Mouse (Mus musculus): Measurements from ENCODE around the gene Mob3b. TPM values are rescaled to one million over a fixed set of nuclear protein-coding genes. Genes with fewer than 3 reads are reported as not detected.

Gene Mob3b
- polyA plus RNA-seq, 1 experiment = 4.0 TPM

DNA sequence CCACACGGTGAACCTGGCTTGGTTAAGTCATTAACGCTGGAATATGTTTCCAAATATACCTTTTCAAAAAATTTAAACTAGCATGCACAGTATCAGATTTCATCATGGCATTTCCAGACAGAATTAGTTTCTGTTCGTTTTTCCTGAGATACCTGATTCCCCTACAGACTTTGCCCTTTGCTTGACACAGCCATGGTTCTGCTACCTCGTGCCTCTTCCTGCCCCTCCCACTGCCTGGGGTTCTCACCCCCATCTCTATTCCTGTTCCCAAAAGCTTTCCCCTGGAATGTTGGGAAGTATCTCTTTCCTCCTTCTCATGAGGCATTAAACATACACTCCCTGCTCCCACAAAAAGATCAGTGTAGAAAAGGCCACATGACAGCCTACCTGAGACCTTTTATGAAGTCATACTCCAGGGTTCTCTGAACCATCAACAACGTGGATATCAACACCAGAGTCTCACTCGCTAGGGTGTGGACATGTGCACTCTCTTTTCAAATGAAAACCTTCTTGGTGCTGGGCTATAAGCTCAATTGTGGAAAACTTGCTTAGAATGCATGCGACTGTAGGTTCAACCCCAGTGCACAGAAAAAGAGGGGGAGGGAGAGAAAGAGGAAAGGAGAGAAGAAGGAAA lies 71.1 kb downstream of the Mob3b start:
- Histone ChIP-seq H3K27ac (ENCODE audit: insufficient read depth, low read length) (no peak overlapping the region), H3K4me1 (ENCODE audit: control insufficient read depth, insufficient read depth, low read length) (no peaks in the 10 kb centered on the region), H3K4me3 (ENCODE audit: insufficient read depth, low read length) (no peak overlapping the region)
- no peak for TF ChIP-seq POLR2A (IDR thresholded peaks at IDR 0.05; ENCODE audit: extremely low read depth, insufficient read depth, low read length)
- no peak for TF ChIP-seq CTCF (IDR thresholded peaks at IDR 0.05; ENCODE audit: extremely low read depth, insufficient read depth, low read length)

DNA sequence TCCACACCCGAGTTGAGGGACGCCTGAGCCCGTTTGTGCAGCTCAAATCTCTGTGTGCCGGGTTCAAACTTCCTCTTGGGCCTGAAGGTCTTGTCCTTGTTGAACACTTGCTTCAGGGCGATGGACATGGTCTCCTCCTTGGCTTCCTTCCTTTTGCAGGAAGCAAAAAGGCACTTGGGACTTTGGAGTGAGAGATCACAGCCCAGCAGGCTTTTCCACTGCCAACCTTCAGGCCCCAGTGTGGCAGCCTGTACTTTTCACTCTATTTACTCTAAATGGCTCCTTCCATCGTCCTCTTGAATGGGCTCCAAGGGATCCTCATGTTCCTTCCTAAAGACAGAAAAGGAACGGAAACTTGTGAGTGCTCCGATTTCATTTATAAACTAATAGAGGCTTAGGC lies 73.2 kb downstream of the Mob3b start:
- TF ChIP-seq CTCF (IDR thresholded peaks at IDR 0.05; ENCODE audit: extremely low read depth, insufficient read depth, low read length) = no peak
- no peak for TF ChIP-seq POLR2A (IDR thresholded peaks at IDR 0.05; ENCODE audit: extremely low read depth, insufficient read depth, low read length)
- Histone ChIP-seq H3K27ac (ENCODE audit: insufficient read depth, low read length) (no peak overlapping the region), H3K4me3 (ENCODE audit: insufficient read depth, low read length) (no peak overlapping the region), H3K4me1 (ENCODE audit: control insufficient read depth, insufficient read depth, low read length) (no peaks in the 10 kb centered on the region)

DNA sequence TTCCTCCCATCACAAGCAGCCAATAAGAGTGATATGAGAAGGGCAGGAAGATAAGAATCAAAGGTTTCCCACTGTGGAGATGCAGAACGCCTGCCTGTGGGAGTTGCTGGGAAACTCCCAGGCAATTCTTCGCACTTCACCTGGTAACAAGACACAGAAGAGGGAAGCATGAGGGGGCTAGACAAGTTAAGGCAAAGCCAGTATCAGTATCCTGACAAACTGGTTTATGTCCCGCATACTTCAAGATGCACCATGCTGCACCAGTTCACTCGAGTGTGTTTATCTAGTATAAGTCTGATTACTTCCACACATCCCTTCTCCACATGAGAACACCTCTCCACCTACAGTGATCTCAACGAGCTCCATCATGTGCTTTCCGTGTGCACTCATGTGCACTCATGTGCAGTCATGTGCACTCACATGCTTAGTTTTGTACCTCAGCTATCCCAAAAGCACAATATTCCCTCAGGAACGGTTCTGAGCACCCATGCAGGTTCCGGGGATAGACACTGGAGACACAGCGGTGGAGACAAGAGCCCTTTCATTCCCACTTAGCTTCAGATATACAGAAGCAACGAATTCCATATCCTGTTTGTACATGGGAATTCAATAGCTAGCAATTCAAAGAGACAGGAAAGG lies 74.7 kb downstream of the Mob3b start:
- no peaks in the 10 kb centered on the region for H3K4me1 ChIP-seq (ENCODE audit: control insufficient read depth, insufficient read depth, low read length)
- no peak overlapping the region for H3K4me3 ChIP-seq (ENCODE audit: insufficient read depth, low read length)
- no peak overlapping the region for H3K27ac ChIP-seq (ENCODE audit: insufficient read depth, low read length)
- TF ChIP-seq CTCF (IDR thresholded peaks at IDR 0.05; ENCODE audit: extremely low read depth, insufficient read depth, low read length) (no peak), POLR2A (IDR thresholded peaks at IDR 0.05; ENCODE audit: extremely low read depth, insufficient read depth, low read length) (no peak)

DNA sequence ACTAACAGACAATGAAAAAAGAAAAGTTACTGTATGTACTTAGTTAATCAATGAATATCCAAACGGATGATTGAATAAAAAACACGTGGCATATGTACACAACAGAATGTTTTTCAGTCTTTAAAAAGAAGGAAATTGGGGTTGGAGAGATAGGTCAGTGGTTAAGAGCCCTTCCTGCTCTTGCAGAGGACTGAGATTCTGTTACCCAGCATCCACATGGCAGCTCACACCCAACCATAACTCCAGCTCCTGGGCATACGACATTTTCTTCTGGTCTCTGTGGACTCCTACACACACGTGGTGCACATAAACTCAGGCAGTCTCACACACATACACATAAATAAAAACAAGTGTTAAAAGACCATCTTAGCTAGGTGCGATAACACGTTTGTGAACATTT lies 77.0 kb downstream of the Mob3b start:
- no peak overlapping the region for H3K27ac ChIP-seq (ENCODE audit: insufficient read depth, low read length)
- TF ChIP-seq POLR2A (IDR thresholded peaks at IDR 0.05; ENCODE audit: extremely low read depth, insufficient read depth, low read length) (no peak), CTCF (IDR thresholded peaks at IDR 0.05; ENCODE audit: extremely low read depth, insufficient read depth, low read length) (no peak)
- H3K4me1 ChIP-seq (ENCODE audit: control insufficient read depth, insufficient read depth, low read length) = no peaks in the 10 kb centered on the region
- no peak overlapping the region for H3K4me3 ChIP-seq (ENCODE audit: insufficient read depth, low read length)

DNA sequence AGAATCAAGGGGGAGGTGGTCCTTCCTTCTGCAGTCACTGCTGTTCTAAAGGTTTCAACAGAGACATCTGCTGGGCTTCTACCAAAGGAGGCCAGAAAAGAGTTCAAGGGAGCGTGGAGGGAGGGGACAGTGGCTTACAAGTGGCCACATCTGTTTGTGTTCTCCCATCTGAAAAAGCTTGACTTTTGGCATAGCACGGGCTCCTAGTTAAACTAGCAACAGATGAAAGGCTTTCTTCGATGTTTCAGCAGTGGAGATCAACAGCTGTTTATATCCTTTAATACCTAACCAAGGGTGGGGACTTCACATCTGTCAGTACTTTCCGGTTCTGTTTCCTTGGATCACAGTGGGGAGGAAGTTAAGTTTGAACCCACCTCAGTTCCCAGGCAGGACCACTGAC lies 88.5 kb downstream of the Mob3b start:
- Histone ChIP-seq H3K27ac (ENCODE audit: insufficient read depth, low read length) (no peak overlapping the region), H3K4me1 (ENCODE audit: control insufficient read depth, insufficient read depth, low read length) (no peaks in the 10 kb centered on the region; the same call in 1 of the 2 replicates), H3K4me3 (ENCODE audit: insufficient read depth, low read length) (no peak overlapping the region)
- TF ChIP-seq CTCF (IDR thresholded peaks at IDR 0.05; ENCODE audit: extremely low read depth, insufficient read depth, low read length) (no peak), POLR2A (IDR thresholded peaks at IDR 0.05; ENCODE audit: extremely low read depth, insufficient read depth, low read length) (no peak)

DNA sequence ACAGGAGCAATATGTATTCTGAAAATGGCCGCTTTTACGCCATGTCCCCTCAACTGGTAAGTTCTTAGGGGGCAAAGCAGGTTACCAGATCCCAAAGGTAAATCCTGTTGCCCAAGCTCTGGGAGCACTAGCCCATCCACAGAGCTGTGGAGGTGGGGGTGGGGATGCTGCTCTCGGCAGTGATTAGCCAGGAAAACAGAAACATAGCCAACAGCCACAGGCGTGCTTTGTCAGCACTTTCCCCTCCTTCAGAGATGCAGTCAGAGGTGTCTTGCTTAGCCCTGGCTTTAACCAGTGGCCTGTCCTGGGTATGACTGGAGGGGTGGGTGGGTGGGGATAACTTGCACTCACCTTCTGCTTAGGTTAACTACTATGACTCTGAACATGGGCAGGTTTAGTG lies 91.1 kb downstream of the Mob3b start:
- no peak for TF ChIP-seq POLR2A (IDR thresholded peaks at IDR 0.05; ENCODE audit: extremely low read depth, insufficient read depth, low read length)
- no peak for TF ChIP-seq CTCF (IDR thresholded peaks at IDR 0.05; ENCODE audit: extremely low read depth, insufficient read depth, low read length)
- Histone ChIP-seq H3K4me3 (ENCODE audit: insufficient read depth, low read length) (no peak overlapping the region), H3K27ac (ENCODE audit: insufficient read depth, low read length) (no peak overlapping the region), H3K4me1 (ENCODE audit: control insufficient read depth, insufficient read depth, low read length) (no peaks in the 10 kb centered on the region; the same call in 1 of the 2 replicates)

DNA sequence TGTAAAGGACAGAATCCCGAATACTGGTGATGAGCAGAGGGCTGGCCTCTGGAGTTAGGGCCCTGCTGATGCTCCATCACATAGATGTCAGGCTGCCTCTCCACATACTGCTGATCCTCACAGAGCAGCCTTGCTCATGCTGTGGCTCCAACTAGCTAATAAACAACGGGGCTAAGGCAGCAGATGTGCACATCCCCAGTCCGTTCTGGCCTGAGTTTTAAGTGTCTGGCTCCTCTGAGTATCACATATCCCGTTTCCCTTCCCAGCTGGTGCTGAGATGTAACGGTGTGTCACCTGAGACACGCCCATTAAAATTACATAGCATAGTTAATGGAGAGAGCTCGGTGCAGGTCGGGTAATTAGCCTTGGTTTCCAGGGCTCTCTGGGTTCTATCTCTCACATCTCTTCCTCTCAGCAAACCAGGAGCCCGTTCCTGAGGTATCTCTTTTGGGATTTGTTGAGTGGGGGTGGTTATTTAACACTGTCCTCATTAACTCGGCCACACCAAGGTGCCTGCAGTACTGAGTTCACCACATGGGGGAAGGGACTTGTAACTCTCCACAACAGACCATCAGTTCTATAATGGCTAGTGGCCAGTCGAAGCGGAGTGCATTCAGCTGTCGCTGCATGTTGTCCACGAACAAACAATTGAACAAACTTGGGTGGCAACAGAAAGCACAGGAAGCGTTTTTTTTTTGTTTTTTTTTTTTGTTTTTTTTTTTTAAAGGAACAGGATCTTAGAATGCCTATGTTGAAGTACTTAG lies 92.0 kb downstream of the Mob3b start:
- TF ChIP-seq CTCF (IDR thresholded peaks at IDR 0.05; ENCODE audit: extremely low read depth, insufficient read depth, low read length) = no peak
- H3K4me3 ChIP-seq (ENCODE audit: insufficient read depth, low read length) = no peak overlapping the region
- no peak overlapping the region for H3K27ac ChIP-seq (ENCODE audit: insufficient read depth, low read length)
- H3K4me1 ChIP-seq (ENCODE audit: control insufficient read depth, insufficient read depth, low read length) = no peaks in the 10 kb centered on the region; the same call in 1 of the 2 replicates

DNA sequence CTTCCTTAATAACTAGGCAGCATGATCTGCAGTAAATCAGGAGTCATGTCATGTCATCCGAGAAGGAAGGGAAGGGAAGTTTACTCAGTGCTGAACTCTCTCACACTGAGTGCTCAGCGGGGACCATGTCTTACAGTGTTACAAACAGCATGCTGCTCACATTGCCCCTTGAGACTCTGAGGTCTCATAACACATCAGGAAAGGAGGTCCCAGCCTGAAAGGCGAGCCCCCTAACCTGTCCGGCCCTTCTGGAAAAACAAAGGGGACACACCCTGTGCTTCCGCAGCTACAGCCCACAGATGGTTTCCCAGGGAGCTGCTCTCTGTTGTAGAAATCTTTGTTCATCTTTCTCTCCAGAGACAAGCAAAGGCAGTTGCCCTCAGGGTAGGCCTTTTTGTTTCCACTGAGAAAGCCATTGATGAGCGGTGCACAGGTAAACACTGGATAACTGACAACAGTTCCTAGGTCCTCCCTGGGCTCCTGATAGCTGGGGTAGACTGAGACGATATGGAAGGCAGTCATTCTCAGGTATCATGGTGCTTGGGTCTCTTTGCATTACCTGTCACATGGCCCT lies 94.1 kb downstream of the Mob3b start:
- TF ChIP-seq POLR2A (IDR thresholded peaks at IDR 0.05; ENCODE audit: extremely low read depth, insufficient read depth, low read length) = no peak
- no peak for TF ChIP-seq CTCF (IDR thresholded peaks at IDR 0.05; ENCODE audit: extremely low read depth, insufficient read depth, low read length)
- Histone ChIP-seq H3K27ac (ENCODE audit: insufficient read depth, low read length) (no peak overlapping the region), H3K4me1 (ENCODE audit: control insufficient read depth, insufficient read depth, low read length) (no peaks in the 10 kb centered on the region; the same call in 1 of the 2 replicates), H3K4me3 (ENCODE audit: insufficient read depth, low read length) (no peak overlapping the region)

DNA sequence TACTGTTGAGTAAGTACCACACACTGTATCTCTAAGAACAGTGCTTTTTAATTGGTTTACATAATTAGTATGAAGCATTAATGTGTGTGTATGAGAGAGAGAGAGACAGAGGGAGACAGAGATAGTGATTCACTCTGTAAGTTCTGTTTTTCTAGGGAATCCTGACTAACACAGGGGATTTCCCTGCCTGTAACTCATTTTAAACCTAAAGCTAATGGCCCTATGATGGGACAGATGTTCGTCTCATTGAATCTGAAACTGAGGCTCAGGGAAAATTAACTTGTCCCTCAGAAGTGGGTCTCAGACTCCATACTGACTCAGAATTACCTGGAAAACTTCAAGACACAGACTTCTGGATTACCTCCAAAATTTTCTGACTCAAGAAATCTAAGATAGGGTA lies 96.3 kb downstream of the Mob3b start:
- Histone ChIP-seq H3K4me1 (ENCODE audit: control insufficient read depth, insufficient read depth, low read length) (no peaks in the 10 kb centered on the region; the same call in 1 of the 2 replicates), H3K4me3 (ENCODE audit: insufficient read depth, low read length) (no peak overlapping the region), H3K27ac (ENCODE audit: insufficient read depth, low read length) (no peak overlapping the region)
- TF ChIP-seq CTCF (IDR thresholded peaks at IDR 0.05; ENCODE audit: extremely low read depth, insufficient read depth, low read length) = no peak
- TF ChIP-seq POLR2A (IDR thresholded peaks at IDR 0.05; ENCODE audit: extremely low read depth, insufficient read depth, low read length) = no peak
